Mouse (Mus musculus) T-helper 1 cell (primary cell): ENCODE measurements around the gene Plbd2.
"Not testable (repeated sequence)": the region's sequence is repeated elsewhere in the genome, so short reads cannot be mapped to it uniquely, and the experiment has no call there.

ENCODE experiments used
- in situ Hi-C: fragments of 300-600 bp; cut with MboI, MseI; formaldehyde crosslinking; loops from one replicate; pipeline ENCODE4 v1.15.1; 2025; ENCODE audit warnings: high pct_unique_total_duplicates

Gene Plbd2

DNA sequence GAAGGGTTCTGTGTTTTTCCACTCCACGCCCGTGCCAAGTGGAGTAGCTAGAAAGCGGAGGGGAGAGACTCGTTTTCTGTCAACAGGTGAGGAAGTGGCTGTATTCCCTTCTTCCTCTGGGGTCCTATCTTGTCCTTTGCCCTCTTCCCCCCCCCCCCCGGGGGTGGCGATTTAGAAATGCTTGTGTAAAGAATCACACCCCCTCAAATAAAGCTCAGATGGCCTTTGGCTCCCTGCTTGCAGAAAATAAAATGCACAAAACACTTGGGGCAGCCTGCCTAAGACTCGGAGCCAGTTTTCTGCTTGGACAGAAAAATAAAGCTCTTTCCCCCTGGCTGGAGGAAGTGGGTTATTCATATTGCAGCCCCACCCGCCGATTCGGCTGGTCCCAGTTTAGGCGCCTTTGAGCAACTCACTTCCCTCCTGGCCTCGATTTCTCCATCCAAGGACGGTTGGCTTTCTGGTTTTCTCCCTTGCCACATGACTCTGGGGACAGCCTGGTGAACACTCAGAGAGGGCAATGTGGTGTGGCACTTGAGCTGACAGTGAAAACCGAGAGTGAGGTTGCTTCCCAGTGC is 8.3 kb upstream of the Plbd2 start:
- in situ Hi-C loops: no loop called here

DNA sequence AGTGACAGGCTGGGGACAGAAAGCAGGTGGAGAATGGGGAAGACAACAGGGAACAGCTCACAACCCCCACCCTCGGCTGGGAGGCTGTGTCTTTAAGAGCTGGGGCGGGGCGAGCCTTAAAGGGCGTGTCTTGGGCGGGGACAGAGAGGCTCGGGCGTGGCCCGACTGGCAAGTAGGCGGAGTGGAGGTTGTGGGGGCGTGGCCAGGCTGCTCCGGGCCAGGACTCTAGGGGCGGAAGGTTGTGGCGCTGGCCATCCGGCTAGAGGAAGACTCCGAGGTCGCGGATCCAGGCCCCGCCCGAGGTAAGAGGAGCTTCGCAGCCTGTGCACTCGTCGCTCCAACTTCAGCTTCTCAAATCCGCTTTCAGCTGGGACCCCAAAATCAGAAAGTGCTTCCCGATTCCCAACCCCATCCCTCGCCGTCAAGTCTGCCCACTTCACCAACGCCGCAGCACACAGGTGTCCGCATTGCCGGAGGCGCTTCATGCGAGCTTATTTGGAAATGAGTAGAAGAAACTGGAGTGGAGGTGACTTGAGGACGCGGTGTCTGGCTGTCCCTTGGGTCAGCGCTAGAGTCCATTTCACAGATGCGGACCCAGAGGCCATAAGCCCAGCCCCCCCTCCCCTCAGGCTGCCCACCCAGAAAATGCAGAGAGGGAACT is 7.7 kb upstream of the Plbd2 start, which contains the start of gene Slc8b1:
Gene Slc8b1 (plus strand): TSS at position 187 of the 661 bp plus-strand sequence.
- in situ Hi-C loops: no loop called here

DNA sequence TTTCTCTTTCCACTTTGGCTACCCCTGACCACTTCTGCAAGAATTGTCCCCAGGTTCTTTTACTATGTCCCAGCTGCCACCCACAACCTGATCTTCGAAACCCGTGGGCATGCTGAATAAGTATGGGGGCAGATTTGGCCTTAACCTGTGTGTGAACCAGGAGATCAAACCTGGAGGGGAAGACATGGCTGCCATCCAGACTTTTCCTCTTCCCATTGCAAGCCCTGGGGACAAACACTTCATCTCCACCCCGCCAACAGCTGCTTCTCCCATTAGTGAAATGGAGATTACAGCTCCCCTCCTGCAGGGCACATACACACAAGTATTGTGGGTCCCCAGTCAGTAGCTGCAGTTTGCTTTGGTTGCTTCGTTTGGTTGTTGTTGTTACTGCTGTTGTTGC is 3.9 kb upstream of the Plbd2 start:
- in situ Hi-C loops: no loop called here

DNA sequence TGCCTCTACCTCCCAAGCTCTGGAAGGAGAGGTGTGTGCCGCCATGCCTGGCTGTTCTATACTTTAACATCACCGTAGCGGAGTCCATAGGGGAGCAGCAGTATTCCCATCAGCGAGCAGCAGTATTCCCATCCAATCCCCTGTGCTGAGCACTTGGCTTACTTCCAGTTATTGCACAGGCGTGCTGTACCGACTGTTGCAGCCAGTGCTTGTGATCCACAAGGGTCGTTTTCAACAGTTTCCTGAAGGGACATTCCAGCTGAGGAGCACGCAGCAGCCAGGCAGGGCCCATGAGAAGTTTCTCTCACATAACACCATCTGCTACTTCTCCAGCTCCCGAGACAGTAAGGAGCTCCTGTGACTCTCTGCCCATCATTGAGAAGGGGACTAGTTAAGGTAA is 3.1 kb upstream of the Plbd2 start:
- in situ Hi-C loops: no loop called here

DNA sequence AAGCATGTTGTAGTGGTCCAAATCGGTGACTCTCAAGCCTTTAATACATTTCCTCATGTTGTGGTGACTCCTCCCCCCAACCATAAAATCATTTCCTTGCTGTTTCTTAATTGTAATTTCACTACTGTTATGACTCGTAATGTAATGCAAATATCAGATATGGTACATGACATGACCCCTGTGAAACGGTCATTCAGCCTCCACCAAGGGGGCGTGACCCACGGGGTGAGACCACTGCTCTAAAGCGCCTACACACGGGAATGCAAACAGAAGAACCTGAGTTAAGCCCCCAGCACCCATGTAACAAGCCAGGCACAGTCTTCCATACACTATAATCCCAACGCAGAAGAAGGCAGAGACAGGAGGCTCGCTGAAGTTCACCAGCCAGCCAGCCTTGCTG is 2.4 kb upstream of the Plbd2 start:
- in situ Hi-C loops: no loop called here

DNA sequence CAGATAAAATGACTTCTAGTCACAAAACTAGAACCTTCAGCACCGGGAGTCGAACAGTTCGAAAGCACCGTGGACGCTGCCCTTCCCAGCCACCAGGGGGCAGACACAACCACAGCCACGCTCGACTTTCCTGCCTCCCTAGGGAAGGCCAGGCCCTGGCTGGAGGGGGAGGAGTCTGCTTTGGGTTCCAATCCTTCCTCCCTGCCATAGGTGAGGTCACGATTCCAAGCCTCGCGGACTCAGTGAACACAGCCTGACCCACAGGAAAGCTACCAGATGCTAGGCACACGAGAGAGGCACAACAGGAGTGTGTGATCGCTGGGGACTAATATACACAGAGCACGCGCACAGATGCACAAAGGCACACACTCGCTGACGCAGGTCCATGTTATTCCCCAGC is 1.9 kb upstream of the Plbd2 start:
- in situ Hi-C loops: no loop called here

DNA sequence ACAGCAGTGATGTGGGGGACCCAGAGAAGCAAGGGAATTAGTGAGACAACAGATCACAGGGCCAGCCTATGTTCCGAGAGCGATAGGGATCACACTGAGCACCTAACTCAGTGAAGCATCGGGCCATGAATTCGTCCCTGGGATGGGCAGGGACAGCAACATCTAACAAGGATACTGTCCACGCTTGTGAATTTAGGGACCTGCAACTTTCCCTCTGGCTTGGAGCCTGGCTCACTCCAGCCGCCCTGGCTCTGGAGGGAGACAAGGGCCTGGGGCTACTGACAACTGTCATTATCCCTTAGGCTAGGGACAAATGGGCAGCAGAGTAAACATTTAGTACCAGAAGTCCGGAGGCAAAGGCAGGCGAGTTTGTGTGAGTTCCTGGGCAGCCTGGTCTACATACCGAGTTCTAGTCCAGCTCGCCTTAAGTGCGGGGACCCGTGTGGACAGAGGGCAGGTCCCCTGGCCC is 716 bp downstream of the Plbd2 start:
- in situ Hi-C loops: no loop called here

DNA sequence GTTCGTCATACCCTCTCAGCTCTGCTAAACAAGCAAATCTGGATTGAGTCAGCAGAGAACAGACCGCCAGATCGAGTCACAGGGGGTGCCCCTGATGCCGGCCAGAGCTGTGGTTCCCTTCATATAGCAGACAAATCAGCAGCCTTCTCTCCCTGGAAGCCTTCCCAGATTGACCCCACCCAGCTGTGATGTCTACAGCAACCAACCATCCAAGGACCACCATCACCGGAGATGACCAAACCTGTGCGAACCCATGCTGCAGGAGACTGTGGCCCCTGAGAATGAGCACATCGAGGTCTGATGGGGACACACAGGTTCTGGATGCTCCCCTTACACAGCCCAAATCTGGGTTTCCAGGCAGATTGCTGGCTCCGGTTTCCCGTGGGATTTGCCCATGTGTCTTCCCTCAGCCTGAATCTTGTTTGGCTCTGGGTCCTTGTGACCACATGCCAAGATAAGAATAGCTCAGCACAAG is 1.2 kb downstream of the Plbd2 start:
- in situ Hi-C loops: no loop called here

DNA sequence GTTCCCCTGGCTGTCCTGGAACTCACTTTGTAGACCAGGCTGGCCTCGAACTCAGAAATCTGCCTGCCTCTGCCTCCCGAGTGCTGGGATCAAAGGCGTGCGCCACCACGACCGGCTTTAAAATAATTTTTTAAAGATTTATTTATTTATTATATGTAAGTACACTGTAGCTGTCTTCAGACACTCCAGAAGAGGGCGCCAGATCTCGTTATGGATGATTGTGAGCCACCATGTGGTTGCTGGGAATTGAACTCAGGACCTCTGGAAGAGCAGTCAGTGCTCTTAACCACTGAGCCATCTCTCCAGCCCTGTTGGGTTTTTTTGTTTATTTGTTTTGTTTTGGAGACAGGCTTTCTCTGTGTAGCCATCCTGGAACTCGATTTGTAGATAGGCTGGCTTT is 2.8 kb downstream of the Plbd2 start:
- in situ Hi-C loops: not testable (repeated sequence)

DNA sequence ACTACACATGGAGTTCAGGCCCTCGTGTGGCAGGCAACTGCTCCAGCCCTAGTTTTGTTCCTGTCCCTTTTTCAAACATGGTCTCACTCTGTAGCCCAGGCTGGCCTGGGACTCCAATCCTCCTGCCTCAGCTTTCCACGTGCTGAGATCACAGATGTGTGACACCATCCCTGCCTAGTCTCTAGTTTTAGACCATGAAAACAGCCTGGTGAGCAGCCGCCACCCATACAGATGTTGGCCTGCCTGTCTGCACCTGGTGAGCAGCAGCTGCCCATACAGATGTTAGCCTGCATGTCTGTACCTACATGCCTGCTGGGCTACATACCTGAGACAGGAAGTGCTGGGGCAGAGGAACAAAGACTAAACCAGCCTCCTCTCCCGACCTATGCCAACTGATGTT is 4.2 kb downstream of the Plbd2 start:
- in situ Hi-C loops: no loop called here

DNA sequence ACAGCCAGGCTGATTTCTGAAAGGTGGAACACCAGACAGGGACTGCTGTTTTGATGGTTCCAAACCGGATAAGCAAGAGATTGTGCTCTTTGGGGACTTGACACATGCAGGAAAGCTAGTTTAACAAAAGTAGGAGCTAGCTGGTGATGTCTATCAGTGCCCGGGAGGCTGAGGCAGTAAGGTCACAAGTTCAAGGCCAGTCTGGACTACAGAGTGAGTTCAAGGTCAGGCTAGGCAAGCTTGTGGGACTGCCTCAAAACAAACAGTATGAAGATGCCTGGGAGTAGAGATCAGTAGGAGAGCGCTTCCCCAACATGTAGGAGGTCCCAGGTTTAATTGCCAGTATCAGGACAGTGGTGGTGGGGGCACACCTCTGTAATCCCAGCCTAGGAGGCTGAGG is 6.4 kb downstream of the Plbd2 start:
- in situ Hi-C loops: no loop called here

DNA sequence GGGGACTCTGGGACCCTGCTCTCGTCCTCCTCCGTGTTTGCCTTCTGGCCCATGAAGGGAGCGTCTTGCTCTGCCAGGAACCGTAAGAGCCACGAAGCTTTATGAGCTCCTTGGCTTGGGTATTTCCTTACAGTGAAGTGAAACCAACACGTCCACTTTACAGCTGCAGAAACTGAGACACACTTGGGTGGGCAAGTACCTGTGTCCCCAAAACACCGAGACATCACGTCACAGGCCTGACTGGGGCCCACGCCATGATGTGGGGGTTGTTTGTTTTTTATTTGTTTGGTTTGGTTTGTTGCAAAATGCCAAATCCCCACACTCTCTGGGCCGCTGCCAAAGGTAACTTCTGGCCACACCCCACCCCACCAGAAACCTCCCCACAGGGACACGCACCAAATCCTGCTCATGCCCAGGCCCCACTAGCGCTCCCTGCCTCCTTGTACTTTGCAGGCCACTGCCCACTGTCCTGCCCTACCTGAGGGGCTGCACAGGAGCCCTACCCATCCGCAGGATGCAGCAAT is 7.7 kb downstream of the Plbd2 start:
- in situ Hi-C loops: no loop called here

DNA sequence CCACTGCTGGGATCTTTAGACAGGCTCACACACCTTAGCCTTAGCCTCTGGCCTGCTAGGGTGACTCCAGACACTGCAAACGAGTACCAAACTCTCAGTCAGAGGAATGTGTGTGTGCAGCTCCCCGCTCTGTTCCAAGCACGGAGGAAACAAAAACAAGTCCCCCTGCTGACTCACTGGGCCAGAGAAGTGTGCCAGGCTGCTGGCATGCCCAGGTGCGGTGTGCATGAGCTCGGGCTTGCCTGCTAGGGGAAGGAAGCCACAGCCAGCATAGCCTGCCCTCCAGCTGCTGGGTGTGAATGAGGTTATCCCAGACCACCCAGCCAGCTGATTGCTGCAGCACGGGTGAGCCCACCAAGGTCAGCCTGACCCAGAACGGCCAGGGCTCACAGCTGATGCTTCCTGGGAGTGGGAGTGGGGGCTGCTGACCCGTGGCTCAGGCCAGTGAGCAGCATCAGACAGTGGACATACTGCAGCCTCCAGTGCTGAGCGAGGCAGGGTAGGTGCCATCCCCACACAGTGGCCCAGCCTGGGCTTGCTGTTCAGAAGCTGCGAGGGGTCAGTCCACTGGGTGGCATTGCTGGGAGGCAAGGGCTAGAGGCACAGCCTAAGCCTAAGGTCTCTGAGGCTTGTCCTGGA is 8.2 kb downstream of the Plbd2 start:
- in situ Hi-C loops: no loop called here

DNA sequence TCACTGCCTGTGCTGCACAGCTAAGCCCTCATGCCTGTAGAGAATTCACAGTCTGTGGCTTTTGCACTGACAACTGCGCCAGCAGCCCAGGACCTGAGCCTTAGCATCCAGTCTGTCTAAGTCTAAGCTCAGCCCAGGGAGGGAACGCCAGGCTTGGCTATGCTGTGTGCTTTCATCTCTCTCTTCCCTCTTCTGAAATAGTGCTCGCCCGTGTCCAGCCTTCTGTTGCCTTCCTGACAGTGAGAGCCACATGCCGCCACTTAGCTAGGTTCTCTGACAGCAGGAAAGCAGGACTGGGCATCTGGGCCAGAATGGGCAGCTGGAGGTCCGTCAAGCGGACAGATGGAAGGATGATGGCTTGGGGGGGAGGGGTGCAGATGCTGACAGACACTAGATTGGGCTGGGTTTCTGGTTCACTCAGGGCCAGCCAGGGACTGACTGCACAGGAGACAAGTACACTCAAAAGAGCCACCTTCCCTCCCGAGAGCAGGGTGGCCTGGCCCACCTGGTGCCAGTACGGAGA is 9.5 kb downstream of the Plbd2 start:
- in situ Hi-C loops: no loop called here

DNA sequence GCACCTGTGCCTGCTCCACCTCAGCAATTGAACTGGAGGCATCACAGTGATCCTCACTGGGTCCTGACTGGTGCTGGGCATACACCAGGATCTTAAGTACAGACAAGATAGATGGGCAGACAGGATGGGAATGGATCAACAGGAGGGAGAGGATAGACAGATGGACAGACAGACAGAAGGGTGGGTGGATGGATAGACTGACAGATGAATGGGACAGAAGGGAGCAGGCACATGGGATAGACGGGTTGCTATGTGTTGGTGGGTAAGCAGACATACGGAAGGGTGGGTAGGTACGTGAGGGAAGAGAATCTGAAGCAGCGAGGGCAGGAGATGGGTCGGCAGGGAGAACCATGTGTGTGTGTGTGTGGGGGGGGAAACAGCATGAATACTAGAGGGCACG is 10.0 kb downstream of the Plbd2 start:
- in situ Hi-C loops: no loop called here

DNA sequence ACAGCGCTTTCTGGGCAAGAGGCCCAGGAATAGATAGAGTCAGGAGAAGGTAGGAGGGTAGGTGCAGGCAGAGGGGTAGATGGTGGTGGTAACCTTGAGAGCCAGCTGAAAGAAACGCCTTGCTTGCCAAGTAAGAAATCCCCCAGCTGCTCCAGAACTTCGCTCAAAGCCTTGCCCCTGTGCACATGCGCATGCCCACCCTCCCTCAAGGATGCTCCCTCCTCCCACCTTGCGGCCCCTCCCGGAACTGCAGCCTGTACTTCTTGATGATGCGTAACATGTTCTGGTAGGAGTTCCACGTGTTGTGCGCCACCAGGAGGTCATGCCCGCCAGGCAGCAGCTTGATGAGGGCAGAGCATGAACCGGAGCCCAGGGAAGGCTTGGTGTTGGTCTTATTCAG is 11.0 kb downstream of the Plbd2 start:
- in situ Hi-C loops: no loop called here

DNA sequence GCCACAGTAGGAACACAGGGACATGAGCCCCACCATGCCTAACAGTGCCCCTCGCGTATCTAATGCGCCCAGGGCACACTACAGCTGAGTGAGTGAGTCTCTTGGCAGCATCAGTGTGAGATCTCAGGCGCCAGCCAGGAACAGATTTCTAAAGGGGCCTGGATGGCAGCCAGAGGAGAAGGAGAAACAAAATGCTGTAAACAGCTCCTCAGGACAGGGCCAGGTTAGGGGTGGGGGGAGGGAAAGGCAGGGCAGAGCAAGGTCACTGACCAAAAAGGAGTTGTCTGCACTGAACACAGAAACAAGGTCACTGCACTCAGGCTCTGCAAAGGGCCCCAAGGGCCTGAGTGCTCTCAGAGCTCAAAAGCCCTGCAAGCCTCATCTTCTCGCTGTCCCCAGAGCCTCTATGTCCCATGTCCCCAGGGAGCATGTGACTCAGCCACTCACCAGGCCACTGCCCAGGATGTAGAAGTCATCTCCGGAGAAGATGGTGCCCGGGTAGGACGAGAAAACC is 12.7 kb downstream of the Plbd2 start:
- in situ Hi-C loops: no loop called here

DNA sequence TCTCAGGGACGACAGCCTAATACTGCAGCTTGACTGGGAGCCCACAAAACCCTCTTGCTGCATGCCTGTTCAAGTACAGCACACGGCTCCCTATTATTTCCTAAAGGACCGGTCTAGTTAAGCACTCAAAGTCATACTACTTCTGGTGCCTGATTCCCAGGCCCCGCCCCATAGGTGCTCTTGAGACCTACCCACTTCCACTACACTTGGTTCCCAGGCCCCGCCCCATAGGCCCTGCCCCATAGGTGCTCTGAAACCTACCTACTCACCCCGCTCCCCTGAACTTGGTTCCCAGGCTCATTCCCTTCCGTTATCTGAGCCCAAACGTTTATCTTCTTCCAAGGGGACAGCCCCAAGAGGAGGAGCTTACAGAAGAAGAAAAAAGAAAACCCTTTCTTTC is 15.6 kb downstream of the Plbd2 start:
- in situ Hi-C loops: no loop called here

DNA sequence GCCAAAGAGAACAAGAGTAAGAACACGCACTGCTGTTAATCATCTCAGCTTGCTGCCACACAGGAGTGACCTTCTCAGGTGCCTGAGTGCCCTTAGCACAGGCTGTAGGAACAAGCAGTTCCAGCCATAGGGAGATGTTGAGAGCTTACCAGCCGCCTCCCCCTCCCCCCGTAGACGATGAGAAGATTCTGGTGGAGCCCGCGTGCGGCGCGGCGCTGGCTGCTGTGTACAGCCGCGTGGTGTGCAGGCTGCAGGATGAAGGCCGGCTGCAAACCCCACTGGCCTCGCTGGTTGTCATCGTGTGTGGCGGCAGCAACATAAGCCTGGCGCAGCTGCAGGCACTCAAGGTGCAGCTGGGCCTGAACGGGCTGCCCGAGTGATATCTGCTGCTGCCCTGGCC is 20.0 kb downstream of the Plbd2 start:
- in situ Hi-C loops: no loop called here

DNA sequence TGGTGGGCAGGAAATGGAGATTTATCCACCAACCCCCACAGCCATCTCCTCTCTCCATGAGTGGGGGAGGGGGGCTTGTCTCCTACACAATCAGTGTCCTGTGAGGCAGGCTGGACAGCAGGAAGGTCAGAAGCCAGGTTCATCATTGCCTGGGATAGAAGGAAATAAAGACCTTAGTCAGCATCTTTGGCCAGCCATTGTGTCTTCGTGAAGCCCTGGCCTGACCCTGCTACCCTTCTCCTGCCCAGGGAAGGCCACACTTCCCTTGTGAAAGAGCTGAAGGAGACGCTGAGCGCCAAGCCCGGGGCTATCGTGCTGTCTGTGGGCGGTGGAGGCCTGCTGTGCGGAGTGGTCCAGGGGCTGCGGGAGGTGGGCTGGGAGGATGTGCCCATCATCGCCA is 22.2 kb downstream of the Plbd2 start:
- in situ Hi-C loops: no loop called here

DNA sequence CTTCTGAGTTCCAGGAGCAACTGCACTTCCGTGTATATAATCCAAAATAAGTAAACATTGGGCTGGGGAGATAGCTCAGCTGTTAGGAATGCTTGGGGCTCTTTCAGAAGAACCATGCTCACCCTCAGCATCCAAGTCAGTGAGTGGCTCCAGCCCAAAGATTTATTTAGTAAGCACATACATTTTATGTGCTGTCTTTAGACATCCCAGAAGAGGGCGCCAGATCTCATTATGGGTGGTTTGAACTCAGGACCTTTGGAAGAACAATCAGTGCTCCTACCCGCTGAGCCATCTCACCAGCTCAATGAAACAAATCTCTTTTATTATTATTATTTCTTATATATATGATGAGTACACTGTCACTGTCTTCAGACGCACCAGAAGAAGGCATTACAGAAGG is 23.9 kb downstream of the Plbd2 start:
- in situ Hi-C loops: no loop called here

DNA sequence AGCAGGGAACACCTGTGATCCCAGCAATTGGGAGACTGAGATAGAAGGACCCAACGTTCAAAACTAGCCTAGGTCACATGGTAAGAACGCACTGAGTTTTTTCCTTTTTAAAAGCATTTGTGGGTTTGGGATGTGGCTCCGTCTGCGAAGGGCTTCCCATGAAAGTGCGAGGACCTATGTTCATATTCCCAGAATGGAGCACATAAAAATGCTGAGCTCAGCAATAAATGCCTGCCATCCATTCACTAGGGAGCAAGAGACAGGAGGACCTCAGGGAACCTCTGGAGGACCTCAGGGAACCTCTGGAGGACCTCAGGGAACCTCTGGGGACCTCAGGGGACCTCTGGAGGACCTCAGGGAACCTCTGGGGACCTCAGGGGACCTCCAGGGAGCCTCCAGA is 25.4 kb downstream of the Plbd2 start:
- in situ Hi-C loops: no loop called here
